Mouse (Mus musculus) gastrocnemius, adult 8-10 months (tissue): ENCODE measurements at regions not wholly inside any gene's neighbourhood (a gene's known extent, or its start where the extent isn't known, plus 50 kb on each side); places are given as distances from the start of the nearest gene placed in this dataset.

ENCODE experiments used
- DNase-seq, 2 experiments: peaks; one replicate each; pipeline ENCODE4 v3.0.0; 2022; ENCODE audit warnings: low spot score in 2 of 2

DNA sequence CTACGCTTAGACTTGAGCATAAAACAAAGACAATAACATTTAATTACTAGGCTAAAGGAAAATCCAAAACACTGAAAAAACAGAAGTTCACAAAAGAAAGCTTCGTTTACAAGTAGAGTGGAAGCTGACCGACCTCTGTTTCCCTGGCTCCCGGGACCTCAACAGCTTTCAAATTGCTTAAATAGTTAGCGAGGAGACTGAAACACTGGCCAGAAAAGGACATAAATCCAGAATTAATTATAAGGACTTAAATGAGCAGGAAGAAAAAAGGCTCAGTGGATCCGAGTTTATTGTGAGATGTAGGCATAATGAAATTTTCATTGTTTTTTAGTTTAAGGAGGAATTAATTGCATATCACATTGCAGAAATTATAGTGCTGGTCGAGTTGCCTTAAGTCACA is 754.4 kb downstream of the Kcnj2 start:
- no peak for DNase-seq

DNA sequence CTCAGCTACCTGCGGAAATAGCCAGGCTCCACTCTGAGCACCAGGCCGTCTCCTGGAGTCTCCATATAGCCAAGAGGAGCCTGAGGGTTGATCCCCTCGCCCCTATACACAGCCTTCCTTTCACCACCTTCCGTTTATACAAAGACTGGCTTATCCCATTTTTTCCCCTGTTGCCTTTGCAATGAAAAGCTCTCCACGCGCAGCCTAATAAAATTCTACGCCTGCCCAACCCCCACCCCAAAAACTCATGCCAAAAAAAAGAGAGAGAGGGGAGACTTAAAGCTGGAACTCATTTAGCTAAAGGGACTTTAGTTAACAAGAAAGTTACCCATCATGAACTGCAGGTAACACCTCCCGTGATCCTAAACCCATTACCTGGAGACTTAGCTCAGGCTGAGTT is 762.5 kb downstream of the Kcnj2 start:
- DNase-seq, result no peak

DNA sequence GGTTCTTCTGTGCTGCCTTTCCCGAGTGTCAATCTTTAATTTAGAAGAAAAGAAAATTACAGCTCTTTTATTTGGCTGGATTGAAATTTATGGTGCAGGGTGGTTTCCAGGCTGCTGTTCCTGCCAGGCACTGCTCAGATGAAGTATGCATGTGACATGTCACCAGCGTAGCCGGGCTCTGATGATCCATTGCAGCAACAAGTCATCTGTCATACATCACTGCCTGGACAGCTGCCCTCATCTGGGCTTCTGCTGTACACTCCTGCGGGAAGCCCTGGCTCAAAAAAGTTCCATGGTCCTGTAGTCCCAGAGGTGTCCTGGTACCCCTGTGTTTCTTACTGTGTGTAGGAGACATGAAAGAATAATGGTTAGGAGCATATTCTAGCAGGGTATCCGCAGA is 773.0 kb downstream of the Kcnj2 start:
- DNase-seq, result no peak

DNA sequence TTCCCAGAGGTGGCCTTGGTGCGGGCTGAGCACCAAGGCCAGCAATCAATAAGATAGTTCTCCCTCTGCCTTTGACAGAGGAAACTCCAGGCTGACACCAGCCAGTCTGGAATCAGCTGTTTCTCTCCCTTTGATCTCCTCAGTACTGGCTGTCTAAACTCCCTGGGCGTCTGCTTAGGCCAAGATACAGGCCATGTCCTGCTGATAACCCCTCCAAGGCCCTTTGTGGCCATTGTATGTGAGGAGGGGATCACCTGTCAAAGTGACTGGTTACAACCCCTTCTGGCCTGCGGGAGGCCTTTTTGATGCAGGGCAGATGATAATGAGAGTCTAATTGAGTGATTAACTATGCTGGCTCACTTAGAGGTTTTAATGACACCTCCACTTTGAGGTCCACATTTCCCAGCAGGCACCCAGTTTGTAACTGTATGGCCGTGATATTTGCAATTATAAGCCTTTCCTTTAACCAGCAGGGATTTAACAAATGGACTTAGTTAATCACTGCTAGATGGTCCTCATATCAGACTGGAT is 777.8 kb downstream of the Kcnj2 start:
- no peak for DNase-seq

DNA sequence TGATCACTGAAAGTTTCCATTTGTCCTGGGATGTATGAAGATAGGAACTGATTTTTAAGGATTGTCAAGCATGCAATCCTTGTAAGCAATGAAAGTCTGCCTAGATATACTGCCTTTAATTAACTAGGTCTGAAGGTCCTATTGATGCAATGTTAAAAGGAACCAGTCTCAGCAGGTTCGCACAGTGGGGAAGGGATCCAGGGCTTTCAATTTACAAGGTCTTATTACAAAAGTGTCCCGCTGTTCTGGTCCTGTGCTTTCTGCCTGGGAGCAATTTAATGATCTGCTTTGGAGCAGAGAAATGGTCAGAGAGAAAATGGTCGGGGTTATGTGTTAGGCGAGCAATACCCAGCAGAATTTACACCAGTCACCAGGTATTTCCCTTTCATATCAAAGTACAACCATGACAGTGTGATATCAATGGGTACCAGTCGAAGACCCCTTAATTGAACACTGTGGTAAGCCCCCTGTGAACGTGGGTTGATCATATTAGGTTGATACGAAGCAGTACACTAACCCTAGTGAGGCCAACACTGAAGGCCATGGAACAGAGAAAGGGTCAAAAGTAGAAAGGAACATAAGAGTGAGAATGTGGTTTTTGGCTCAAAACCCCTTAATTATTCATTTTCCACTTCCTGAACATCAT is 778.5 kb downstream of the Kcnj2 start:
- DNase-seq, result no peak

DNA sequence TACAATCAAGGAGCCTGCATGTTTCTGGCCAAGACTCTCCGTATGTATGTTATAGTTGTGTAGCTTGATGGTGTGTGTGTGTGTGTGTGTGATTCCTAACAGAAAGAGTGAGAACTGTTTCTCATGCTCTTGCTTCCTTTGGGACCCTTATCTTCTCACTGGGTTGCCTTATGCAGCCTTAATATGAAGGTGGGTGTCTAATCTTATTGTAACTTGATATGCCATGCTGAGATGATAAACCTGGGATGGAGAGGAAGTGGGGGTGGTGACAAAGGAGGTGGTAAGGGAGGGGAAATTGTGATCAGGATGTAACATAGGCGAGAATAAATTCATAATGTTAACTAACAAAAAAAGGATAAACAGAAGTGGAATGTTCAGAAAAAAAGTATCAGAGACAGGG is 791.3 kb downstream of the Kcnj2 start:
- no peak for DNase-seq

DNA sequence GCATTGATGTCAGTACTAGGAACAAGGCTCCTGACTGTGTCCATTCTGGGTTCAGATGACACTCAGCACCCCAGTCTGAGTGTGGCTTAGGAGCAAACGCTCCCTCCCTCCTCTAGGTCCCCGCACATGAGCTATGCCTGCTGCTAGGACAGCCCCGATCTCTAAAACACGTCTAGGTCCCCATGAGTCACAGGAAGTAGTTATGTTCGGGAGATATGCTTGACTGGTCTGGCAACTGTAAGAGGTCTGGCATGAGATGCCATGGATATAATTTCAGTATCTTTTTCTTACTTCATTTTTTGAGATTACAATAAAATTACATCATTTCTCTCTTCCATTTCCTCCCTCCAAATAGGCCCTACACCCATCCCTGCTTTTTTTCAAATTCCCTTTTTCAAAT is 792.1 kb downstream of the Kcnj2 start:
- DNase-seq, result no peak

DNA sequence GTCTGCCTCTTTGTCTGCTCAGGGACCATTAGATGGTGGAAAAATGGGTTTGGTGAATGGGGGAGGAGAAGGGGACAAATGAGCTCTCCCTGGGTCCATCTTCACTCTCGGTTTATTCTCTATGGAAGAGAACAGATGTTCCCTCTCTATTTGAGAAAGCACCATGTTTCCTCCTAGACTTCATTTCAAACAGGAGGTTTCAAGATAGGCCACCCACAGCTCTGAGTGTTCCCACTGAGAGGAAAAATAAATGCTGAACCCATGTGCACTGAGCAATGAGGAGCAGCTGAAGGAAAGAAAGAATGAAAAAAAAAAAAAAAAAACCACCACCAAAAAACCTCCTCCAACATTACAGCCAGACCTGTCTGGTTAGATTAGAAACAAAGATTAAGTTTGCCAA is 799.2 kb downstream of the Kcnj2 start:
- DNase-seq, result no peak

DNA sequence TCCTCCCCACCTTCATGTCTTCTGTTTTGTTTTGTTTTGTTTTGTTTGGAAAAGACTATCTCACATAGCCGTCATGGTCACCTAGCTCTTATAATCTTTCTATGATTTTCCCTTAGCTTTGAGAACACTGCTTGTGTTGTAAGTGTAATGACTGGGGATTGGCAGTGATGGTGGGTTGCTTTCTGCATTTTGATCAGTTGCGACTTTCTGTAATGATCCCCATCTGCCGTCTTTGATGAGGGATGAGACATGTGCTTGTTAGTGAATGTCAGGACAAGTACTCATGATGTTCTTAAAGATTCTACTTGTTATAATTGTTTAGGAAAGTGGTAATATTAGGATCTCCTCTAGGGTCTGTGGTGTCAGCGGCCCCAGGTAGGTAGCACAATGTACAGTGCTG is 809.4 kb downstream of the Kcnj2 start:
- no peak for DNase-seq

DNA sequence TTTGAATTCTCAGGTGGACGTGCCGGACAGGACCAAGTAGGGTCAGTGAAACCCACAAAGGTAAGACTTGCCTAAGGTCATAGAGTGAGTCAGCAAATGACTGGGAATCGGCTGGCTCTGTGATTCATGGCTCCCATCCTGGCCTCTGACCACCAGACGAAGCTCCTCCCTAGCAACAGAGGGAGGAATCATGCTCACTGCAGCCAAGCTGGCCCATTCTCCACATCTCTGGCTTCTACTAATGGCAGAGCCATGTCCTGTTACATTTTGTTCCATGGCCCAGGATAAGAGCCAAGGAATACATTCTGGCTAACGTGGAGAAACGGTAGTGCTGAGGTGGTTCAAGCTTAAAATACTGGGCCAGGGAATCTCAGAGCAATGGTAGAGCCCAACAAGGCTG is 814.2 kb downstream of the Kcnj2 start:
- peak in 1 of 2 experiments; percentile 3 for DNase-seq

DNA sequence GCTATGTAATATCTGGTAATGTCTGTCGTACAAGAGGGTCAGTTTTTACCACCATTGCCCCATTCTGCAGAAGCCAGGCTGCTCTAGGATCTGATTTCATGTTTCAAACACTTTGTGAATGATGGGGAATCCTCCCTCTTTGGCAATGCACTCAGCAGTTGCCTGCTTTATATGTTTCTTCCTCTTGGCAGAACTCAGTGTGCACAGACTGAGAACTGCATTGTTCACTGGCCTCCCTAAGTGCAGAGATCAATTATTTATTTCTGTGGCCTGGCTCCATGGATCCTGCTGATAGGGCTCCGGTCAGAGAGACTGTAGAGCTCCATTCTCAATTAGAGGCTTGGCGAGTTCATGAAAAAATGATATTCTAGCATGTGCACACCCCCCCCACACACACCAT is 824.1 kb downstream of the Kcnj2 start:
- no peak for DNase-seq

DNA sequence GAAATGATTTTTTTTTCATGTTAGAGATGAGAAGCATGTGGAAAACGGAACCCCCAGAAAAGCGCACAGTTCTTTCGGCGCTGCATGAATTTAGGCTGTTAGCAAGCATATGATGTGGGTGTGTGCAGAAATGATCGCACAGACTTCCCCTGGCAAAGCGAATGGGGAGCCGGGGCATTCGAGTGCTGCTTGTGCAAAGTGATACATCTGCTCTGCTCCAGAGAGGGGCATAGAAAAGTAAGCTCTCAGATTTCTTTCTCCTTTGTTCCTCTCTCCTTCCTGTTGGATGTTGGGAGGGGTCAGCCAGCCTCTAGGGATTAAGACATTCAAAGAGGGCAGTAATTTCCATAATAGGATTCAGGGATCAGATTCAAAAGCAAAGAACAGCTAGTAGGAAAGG is 827.9 kb downstream of the Kcnj2 start:
- no peak for DNase-seq

DNA sequence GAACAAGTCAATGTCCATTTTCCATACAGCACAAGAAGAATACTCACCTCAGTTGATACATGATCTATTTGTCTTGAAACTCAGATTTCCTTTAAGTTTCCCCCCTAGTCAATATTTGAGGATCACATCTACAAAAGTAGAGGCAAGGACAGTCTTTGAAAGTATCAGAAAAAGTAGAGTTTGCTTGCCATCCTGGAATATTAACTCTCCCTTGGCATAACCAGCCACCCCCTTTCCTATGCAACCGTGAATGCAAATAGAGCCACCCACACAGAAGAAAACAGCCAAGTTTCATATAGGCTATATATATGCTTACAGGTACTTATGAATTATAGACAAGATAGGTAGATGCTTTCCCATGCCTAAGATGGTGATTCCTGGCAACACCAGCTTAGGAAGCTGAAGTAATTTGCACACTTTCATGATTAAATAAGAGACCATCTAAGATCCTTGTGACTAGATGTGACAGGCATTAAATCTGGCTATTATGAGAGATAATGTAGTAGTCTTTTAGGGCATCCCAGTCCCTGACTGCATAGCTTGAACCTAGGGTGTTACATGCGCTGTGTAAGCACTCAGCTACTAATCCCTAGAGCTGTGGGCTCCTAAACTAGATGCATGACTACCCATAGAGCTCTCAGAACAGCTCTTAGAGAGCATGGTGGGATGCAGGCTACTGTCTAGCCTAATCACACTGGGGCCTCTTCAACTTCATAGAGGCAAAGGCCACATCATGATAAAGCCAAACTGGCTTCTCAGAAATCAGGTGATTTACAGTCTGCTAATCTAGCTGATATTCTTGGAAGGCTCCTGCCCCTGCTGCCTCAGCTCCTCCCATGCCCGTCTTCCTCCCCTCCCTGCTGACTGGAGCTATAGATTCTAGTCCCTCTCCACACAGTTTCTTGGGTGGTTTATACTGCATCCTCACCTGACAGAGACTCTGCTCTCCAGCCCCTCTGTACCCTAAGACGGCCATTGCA is 829.5 kb downstream of the Kcnj2 start:
- no peak for DNase-seq

DNA sequence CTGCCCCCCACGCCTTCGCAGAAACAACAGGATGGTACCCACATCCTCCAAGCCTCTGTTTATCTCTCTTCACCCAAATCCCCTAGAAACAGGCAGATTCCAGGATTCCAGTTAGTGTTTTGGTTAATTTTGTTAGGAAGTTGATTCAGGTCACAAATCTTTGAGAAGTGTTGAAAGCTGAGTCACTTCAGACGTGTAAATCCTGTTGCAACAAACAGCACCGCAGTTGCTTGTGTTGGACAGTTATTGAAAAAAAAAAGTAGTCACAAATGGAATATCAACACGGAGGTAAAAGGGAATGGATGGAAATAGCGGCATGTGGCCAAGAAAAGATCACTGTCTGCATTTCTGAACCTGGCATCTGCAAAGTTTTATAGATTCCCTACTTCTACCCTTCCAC is 831.0 kb downstream of the Kcnj2 start:
- DNase-seq, result no peak

DNA sequence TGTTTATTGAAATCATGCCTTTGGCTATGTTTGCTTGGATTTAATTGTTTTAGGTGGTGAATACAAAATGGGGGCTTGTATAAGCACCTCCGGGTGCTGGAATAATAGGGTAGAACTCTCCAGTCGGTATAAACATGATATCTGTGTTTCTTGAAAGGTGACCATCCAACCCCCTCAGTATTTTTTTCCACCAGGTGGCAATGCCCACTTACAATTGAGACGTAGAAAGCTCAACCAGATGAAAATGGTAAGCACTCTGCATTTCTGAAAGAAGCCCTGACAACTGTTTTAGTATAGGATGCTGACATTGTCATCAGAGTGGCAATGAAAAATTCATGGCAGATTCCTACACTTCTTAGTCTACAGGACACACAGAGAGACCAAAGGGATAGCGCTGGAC is 838.1 kb downstream of the Kcnj2 start:
- DNase-seq, result no peak

DNA sequence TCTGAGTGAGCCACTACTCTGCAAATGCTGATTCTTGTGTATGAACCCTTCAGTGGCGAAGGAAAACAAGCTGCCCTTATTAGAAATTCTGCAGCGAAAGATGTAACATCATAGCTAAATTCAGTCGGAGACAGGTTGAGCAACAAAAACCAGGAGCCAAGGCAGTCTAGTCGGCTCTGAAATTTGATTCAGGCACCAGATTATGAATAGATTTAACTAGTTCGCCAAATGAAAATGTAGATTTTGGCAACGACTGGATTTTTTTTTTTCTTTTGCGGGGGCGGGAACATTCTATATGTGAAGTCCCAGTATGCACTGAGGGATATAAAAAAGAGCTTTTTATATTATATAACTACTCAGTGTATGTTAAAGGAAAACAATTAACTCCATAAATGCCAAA is 847.9 kb downstream of the Kcnj2 start:
- no peak for DNase-seq

DNA sequence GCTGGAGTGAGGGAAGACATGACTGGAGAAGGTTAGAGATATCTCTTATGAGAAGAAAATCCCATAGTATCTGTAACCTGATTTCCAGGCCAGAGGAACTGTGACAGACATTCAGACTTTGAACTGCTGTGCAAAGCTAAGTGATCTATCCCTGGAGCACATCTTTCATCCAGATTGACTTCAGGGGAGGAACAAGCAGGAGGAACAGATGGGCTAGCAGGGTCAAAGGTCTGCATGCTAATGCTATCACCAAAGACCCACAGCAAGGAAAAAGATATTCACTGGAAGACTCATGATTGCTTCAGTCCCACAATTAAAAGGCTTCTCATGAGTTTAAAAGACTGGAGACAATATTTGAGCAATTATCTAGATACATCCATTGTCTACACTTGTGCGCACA is 855.7 kb upstream of the Sox9 start:
- DNase-seq, result no peak

DNA sequence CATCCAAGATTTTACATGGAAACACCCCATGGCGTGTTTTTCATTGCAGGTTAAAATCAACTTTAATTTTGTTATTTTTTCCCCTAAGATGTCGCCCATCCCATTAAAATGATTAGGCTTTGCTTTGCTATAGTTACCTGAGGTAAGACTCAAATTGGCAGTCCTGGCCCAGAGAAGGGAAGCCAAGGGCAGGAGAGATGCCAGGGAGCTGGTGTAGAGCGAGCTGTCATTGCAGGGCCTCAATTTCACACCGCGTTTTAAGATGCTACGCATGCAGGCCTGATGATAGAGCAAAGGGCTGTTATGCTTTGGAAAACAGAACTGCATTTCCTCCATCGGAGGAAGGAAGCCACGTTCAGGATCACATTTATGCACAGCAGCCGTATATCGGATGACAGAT is 852.7 kb upstream of the Sox9 start:
- no peak for DNase-seq

DNA sequence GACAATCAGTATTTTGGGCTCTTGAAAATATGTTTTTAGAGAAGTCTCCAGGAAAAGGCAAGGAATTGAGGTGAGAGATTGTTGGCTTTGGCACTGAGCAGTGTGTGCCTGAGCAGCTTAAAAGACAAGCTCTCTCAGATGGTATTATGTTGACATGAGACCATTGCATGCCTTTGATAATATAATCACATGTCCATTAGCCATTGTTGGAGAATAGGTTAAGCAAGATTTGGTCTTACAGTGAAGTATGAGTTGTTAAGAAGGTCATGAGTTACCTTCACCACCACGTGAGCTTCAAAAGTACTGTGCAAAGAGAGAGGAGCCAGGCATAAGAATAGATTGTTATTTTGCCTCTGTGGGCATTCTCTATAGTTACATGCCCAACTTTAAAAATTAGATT is 850.0 kb upstream of the Sox9 start:
- DNase-seq, result no peak

DNA sequence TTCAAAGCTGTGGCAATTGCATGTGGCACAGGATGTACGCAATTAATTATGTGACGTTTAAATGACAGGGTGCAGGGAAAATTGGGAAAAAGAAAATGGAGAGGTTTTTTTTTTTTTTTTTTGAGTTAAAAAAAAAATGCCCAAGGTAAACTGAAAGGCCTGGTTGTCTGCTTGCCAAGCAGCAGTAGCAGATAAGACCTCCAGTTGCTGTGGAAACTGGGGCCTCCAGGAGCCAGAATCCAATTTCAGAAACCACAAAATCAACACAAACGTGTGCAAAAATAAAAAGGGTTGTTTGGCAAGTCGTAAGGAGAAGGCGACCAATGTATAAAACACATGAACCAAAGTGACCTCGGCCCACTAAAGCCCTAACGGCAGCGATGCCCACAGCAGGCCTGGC is 837.7 kb upstream of the Sox9 start:
- no peak for DNase-seq

DNA sequence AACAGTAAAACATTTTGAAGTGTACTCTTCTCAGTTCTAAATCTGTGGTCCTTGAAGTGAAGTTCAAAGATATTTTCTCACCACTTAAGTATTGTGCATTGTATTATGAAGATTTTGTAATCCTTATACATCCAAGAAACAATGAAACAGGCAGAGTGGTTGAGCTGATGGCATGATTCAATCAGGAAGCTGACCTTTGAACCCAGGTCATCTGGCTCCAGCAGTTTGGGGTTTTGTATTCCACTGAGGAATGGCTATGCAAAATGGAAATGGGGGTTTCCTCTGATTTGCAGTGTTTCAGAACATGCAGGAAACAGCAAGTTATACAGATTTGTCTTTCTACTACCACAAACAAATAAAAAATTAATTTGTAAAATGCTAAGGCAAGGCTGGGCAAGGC is 836.2 kb upstream of the Sox9 start:
- no peak for DNase-seq

DNA sequence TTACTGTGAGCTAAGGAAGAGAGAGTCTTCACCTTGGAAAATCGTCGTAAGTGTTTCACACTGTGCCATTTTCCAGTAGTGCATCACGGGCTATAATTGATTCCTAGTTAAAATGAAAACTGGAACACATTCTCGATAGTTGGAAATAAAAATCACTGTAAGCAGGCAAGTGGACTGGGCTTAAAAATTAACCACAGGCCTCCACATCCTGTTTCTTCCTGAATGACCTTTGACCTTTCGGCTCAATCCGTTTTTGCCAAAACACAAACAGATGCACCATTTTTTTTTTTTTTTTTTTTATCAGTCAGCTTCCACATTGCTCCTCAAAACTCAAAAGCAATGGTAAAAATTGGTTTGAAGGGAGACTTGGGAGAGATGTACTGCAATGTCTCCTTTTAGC is 834.4 kb upstream of the Sox9 start:
- no peak for DNase-seq

DNA sequence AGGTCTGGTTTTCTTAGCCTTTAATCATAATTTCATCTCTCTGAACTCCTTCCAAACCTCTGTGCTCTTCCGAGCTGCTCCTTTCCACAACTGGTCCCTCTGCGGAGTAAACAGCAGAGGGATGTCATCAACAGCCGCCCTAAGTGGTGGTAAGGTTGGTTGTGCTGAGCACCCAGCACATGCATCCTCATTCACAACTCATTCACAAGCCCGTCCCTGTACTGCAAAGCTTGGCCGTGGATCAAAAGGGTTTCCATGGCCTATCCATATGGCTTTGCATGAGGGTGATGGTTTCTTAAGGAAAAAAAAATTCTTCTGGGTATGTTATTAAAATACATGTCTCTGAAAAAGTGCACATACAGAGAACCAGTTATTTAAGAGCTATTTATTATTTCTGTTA is 828.6 kb upstream of the Sox9 start:
- DNase-seq, result no peak
